Mouse (Mus musculus) hindbrain, embryonic 13.5 days (tissue): ENCODE measurements around the gene Islr. TPM values are rescaled to one million over a fixed set of nuclear protein-coding genes. Genes with fewer than 3 reads are reported as not detected.

Experiments used
- ATAC-seq: fragments of 200-750 bp; cut with Nextera tagmentation; 2 replicates; pipeline ENCODE4 v1.8.0; 2017; ENCODE audit warnings: moderate TSS enrichment; ENCODE audit not compliant: low FRiP score
- H3K27ac ChIP-seq: fragments of 300-500 bp; sonication (generic); 2 replicates; pipeline ENCODE4 v1.5.1; 2015; ENCODE audit warnings: inconsistent platforms, mild to moderate bottlenecking, moderate library complexity
- H3K27me3 ChIP-seq: fragments of 300-500 bp; sonication (generic); 2 replicates; pipeline ENCODE4 v1.6.1; 2015; ENCODE audit warnings: mild to moderate bottlenecking, inconsistent platforms
- H3K36me3 ChIP-seq: fragments of 300-500 bp; sonication (generic); 2 replicates; pipeline ENCODE4 v1.6.1; 2015; ENCODE audit warnings: mild to moderate bottlenecking, inconsistent platforms
- H3K4me1 ChIP-seq: fragments of 300-500 bp; sonication (generic); replicated peaks from 2 replicates; pipeline ENCODE4 v1.6.1; 2015; ENCODE audit warnings: inconsistent platforms
- H3K4me2 ChIP-seq: fragments of 300-500 bp; sonication (generic); 2 replicates; pipeline ENCODE4 v1.6.1; 2015; ENCODE audit warnings: inconsistent platforms, mild to moderate bottlenecking, moderate library complexity
- H3K4me3 ChIP-seq: fragments of 300-500 bp; sonication (generic); 2 replicates; pipeline ENCODE4 v1.5.1; 2015; ENCODE audit warnings: mild to moderate bottlenecking, inconsistent platforms
- H3K9ac ChIP-seq: fragments of 300-500 bp; sonication (generic); 2 replicates; pipeline ENCODE4 v1.6.1; 2015; ENCODE audit warnings: mild to moderate bottlenecking, inconsistent platforms
- H3K9me3 ChIP-seq: fragments of 300-500 bp; sonication (generic); 2 replicates; pipeline ENCODE4 v1.6.1; 2016; ENCODE audit warnings: inconsistent platforms
- WGBS: fragments of 180-500 bp; shearing (Covaris S2); methylation state at CpG from one replicate; pipeline ENCODE4 v1.1.7; 2015; 5-methylcytosine and 5-hydroxymethylcytosine counted together
- polyA plus RNA-seq: library from polyadenylated mRNA; unstranded; fragments of >200 nt; fragmentation: Nextera tagmentation; extraction: Ambion mirVana; gene quantifications from 2 replicates; pipeline ENCODE4 v1.2.1, GENCODE M21; 2015

Gene Islr
- polyA plus RNA-seq, 1 experiment from 2014 or later = 40.9 TPM

DNA sequence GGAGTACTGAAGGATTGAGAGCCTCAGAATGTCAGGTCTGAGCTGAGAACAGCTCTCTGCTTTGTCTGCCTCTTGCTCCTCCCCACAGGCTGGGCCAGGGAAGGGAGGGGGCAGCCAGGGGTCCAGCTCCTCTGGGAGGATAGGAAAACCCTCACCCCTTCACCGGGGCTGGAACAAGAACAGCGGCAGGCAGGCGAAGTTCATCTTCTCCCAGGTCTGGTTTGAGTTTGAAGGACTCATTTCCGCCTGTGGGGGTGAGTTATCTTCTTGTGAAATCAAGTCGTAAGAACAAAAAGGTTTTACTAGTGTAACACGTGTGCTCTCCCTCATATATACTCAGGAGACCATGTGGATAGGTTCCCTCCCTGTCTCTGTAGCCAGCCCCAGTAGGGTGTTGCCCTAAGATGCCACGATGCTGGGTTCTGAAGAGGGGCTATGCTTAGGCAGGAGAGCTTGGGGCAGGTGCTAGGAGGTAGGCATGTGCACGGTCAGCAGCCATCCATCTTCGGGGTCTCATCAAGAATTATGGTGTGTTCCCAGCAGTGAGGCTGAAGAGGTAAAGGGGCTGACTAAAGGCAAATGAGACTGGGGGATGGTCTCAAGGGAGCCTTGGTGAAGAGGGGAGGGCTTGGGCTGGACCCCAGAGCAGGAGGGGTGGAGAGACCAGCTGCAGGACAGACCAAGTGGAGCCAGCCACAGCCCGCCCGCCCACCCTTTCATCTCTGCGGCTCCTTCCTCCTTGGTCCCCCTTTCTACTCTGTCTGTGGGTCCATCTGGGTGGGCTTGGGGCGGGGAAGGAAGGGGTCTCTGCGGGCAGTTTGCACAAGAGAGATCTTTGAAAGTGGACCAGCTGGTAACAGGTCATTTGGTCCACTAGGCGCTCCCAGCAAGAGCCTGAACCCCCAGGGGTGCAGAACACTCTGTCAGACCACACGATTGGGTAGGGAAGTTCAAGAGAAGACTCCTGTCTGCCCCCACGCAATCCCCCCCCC is 69.9 kb downstream of the Islr start:
- WGBS = 14% methylated on average over 15 of the region's 17 CpGs
- no peak overlapping the region for H3K4me3 ChIP-seq
- no peaks in the 10 kb centered on the region for H3K36me3 ChIP-seq
- H3K27ac ChIP-seq = peak overlapping the region; percentile 44
- peaks cover 54% of the 10 kb centered on the region for H3K4me1 ChIP-seq
- no peaks in the 10 kb centered on the region for H3K9me3 ChIP-seq
- H3K9ac ChIP-seq = no peak overlapping the region
- 0 out of 2 replicates have a peak overlapping the region, but pooled peaks have one; percentile 19 for H3K4me2 ChIP-seq
- H3K27me3 ChIP-seq = peaks cover 59% of the 10 kb centered on the region
- no peak; the same call in 1 of the 2 replicates for ATAC-seq

DNA sequence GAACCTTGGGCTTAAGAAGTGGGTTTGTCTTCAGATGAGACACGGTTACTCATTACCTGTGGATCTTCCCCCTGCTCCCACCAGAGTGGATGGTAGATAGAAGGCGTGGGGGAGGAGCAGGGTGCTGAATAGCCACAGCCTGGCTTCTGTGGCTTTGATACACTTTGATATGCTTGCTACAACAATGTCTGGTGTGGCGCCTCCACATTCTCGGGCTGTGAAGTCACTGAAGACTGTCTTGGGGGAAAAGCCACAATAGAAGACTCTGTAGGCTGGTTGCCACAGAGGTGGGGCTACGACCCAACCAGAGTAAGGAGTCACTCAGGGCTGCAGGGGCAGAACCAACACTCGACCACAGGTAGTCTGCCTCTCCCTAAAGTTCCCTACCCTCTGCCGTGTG is 72.4 kb downstream of the Islr start:
- Histone ChIP-seq H3K9me3 (no peaks in the 10 kb centered on the region), H3K9ac (no peak overlapping the region), H3K4me3 (no peak overlapping the region), H3K27ac (no peak overlapping the region), H3K36me3 (no peaks in the 10 kb centered on the region), H3K4me2 (no peak overlapping the region), H3K27me3 (peaks cover 74% of the 10 kb centered on the region), H3K4me1 (peaks cover 61% of the 10 kb centered on the region)
- WGBS = 68% methylated on average over 7 of the region's 7 CpGs
- ATAC-seq = no peak

DNA sequence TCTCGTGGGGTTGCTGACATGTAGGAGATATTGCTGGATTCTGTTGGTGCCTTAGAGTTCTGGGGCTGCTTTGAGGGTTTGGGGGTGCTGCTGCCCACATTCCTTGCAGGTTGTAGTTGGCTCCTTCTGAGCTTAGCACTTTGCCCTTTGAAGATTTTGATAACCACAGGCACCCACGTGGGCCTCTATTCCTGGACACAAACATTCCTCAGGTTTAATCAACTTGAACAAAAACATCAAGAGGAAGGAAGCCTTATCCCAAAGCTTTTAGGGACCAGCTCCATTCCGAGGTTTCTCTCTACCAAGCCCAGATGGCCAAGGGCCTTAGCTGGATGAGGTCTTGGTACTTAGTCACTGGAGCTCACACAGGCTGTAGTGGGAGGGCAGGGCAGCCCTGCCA is 73.2 kb downstream of the Islr start:
- Histone ChIP-seq H3K9ac (no peak overlapping the region), H3K4me3 (no peak overlapping the region), H3K9me3 (no peaks in the 10 kb centered on the region), H3K27me3 (peaks cover 71% of the 10 kb centered on the region), H3K4me1 (peaks cover 59% of the 10 kb centered on the region), H3K27ac (no peak overlapping the region), H3K36me3 (no peaks in the 10 kb centered on the region), H3K4me2 (no peak overlapping the region)
- no peak for ATAC-seq
- WGBS = 38% methylated on average over 3 of the region's 3 CpGs

DNA sequence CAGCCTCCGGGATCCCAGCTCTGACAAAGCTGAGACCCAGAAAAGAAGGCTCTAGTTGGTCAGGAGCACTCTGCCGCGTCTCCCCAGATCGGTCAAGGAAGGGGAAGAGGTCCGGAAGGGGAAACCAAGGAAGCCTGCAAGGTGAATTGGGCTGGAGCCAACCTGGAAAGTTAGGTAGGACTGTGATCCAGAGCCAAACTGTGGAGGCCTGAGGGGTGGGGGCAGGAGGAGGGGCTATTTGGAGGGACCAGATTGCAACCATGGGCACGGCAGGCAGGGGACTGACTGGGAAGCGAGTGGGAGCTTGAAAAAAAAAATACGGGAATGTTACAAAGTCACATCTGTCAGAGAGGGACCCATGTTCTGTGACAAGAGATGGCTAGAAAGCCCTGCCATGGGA is 74.6 kb downstream of the Islr start:
- ATAC-seq = no peak
- WGBS = 10% methylated on average over 8 of the region's 8 CpGs

DNA sequence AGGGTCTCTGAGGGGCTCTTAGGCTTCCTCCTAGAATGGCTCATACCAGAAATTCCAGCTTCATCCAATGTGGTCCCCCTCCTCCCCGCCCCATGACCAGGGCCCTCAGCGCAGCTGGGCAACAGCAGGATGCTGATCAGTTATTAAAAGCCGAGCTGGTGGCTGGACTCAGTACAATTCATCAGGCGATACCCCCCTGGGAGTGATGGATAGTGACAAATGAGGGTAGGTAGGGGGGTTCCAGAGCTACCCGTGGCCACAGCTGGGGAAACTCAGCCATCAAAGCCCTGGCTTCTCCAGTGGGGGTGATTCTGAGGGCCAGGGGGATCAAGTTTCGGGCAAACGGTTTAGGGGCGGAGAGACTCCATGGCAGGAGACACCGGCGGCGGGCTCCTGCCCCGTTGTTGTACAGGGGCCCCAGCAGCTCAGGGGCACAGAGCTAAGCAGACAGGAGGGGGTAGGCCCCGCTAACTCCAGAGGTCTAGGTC is 75.1 kb downstream of the Islr start:
- H3K27me3 ChIP-seq = peaks cover 81% of the 10 kb centered on the region
- H3K4me1 ChIP-seq = peaks cover 44% of the 10 kb centered on the region
- peak overlapping the region; percentile 15 for H3K4me2 ChIP-seq

More for the DNA sequence above, 74.6 kb downstream of the Islr start:
- peaks cover 49% of the 10 kb centered on the region for H3K4me1 ChIP-seq
- H3K9me3 ChIP-seq = no peaks in the 10 kb centered on the region
- H3K4me2 ChIP-seq = peak overlapping the region; percentile 15
- H3K4me3 ChIP-seq = no peak overlapping the region
- no peaks in the 10 kb centered on the region for H3K36me3 ChIP-seq
- no peak overlapping the region; the same call in 1 of the 2 replicates for H3K9ac ChIP-seq
- H3K27me3 ChIP-seq = peaks cover 75% of the 10 kb centered on the region
- H3K27ac ChIP-seq = 0 out of 2 replicates have a peak overlapping the region, but pooled peaks have one; percentile 18

DNA sequence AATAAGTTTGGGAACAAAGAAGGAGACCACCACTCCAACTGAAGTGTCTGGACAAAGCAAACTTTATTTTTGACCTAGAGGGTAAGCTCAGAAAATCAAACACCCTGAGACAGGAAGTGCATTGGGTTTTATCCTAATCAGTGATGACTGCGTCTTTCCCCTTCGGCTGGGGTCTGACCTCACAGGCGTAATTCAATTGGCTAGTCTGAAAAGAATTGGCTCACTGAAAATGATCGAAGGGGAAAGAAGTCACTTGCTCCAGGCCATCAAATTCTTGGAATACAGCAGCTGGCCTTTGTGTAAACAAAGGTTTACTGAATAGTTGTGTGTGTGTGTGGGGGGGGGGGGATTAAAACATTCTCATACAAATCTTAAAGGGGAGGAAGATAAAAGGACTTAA is 78.3 kb downstream of the Islr start:
- Histone ChIP-seq H3K9ac (no peak overlapping the region), H3K9me3 (no peaks in the 10 kb centered on the region), H3K27ac (no peak overlapping the region), H3K4me1 (peaks cover 27% of the 10 kb centered on the region), H3K4me3 (no peak overlapping the region), H3K4me2 (no peak overlapping the region), H3K27me3 (peaks cover 78% of the 10 kb centered on the region), H3K36me3 (no peaks in the 10 kb centered on the region)
- ATAC-seq = no peak
- 41% methylated on average over 4 of the region's 4 CpGs for WGBS

More for the DNA sequence above, 75.1 kb downstream of the Islr start:
- H3K9ac ChIP-seq = no peak overlapping the region; the same call in 1 of the 2 replicates
- no peaks in the 10 kb centered on the region for H3K36me3 ChIP-seq
- 3% methylated on average over 13 of the region's 13 CpGs for WGBS
- H3K4me3 ChIP-seq = no peak overlapping the region
- H3K27ac ChIP-seq = 0 out of 2 replicates have a peak overlapping the region, but pooled peaks have one; percentile 18
- 0 out of 2 replicates have a peak, but pooled peaks have one; percentile 25 for ATAC-seq
- no peaks in the 10 kb centered on the region for H3K9me3 ChIP-seq

DNA sequence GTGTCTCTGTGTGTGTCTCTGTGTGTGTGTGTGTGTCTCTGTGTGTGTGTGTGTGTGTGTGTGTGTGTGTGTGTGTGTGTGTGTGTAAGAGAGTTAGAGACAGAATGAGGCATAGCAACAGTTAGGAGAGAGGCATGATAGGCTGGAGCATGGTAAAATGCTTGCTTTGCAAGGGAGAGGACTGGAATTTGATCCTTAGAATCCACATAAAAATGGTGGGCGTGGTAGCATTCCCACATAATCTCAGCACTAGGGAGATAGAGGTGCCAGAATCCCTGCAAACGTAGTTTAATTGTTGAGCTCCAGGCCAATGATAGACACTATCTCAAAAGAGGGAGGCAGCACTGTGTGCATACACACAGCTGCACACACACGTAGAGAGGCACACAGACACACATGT is 79.0 kb downstream of the Islr start:
- no peak overlapping the region for H3K4me3 ChIP-seq
- no peak for ATAC-seq

DNA sequence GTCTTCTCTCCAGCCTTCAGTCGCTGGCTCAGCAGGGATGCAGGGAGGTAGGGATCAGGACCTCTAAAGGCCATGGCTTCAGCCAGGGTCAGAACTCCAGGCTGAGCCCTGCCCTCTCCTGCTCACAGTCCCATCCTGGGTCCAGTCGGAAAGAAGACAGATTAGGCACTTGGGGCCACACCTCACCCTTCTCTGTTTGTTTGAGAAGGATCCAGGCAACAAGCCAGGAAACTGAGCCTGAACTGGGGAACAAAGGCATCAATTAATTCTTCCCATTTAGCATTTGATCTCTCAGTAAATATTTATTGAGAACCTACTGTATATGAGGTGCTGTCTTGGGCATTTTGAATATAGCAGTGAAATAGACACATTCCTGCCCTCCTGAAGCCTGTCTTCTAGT is 85.4 kb downstream of the Islr start, which contains the start of gene Ccdc33:
Ccdc33 (minus strand) TSS at position 153 of the 400 bp plus-strand sequence.
- Histone ChIP-seq H3K4me2 (no peak within 1 kb of the TSS), H3K9ac (no peak within 1 kb of the TSS), H3K36me3 (no peaks in the 10 kb centered on the region), H3K27me3 (peaks cover 64% of the 10 kb centered on the region), H3K4me3 (no peak within 1 kb of the TSS), H3K4me1 (peaks cover 35% of the 10 kb centered on the region), H3K27ac (no peak within 1 kb of the TSS), H3K9me3 (no peaks in the 10 kb centered on the region)
- ATAC-seq = no peak
- WGBS = 41% methylated on average over 2 of the region's 2 CpGs

More for the DNA sequence above, 79.0 kb downstream of the Islr start:
- Histone ChIP-seq H3K4me1 (peaks cover 26% of the 10 kb centered on the region), H3K9me3 (no peaks in the 10 kb centered on the region), H3K9ac (no peak overlapping the region), H3K27me3 (peaks cover 72% of the 10 kb centered on the region), H3K27ac (no peak overlapping the region), H3K4me2 (no peak overlapping the region), H3K36me3 (no peaks in the 10 kb centered on the region)
- WGBS = 45% methylated on average over 3 of the region's 3 CpGs

DNA sequence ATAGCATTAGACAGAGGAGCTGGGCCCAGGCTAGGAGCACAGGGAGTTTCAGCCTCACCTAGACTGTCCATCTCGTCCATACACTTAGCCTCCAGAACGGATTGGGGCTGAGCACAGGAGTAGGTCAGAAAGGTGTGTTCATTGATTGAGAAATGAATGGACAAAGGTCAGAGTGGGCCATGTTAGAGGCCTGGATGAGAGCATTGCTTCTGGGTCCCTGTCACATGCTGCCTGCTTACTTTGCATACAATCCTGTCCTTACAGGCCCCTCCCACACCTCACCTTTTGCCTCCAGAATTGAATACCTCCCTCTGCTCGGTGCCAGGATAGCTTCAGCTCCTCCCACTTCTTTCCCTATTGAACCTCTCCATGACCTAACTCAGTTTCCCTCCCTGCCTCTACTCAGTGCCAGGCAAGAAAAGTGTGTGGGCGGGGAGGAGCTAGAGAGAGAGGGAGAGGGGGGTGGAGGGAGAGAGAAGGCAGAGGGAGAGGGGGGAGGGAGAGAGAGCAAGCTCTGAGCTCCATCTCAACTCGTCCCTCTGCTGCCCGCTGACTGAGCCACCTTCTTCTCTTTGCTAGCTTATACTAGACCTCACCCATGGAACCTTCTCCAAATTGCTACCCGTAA is 88.0 kb downstream of the Islr start:
- WGBS = 34% methylated on average over 7 of the region's 7 CpGs
- Histone ChIP-seq H3K36me3 (no peaks in the 10 kb centered on the region), H3K4me1 (peaks cover 60% of the 10 kb centered on the region), H3K27me3 (peaks cover 47% of the 10 kb centered on the region), H3K4me3 (no peak overlapping the region), H3K27ac (peak overlapping the region; percentile 95), H3K9me3 (no peaks in the 10 kb centered on the region), H3K4me2 (no peak overlapping the region), H3K9ac (no peak overlapping the region)
- no peak for ATAC-seq

DNA sequence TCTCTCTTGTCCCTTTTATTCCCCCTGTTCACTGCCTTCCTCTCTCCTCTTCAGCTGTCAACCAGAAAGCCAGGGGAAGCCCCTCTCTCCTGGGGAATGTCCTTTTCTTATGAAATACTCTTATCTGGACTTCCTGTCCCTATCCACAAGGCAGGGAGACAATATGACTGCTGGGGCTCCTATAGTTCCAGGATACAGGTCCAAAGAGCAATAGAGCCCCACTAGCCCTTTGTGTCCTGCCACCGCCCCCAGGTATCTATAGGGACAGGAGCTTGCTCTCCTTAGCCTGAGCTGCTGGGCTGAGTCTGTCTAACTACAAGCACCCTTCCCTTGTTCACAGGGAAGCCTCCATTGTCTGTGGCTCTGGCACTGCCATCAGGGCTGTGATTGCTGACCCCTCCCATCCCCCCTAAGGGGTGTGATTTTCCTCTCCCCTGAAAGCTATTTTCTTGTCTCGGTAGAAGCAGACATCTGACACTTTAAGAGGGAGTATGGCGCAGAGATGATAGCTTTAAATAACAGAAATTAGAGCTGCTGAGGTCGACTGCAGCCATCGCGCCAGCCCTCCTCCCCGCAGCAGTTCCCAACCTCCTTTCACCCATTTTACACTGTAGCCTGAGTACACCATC is 88.7 kb downstream of the Islr start:
- Histone ChIP-seq H3K9me3 (no peaks in the 10 kb centered on the region), H3K27ac (peak overlapping the region; percentile 95), H3K9ac (no peak overlapping the region), H3K4me1 (peaks cover 67% of the 10 kb centered on the region), H3K4me2 (no peak overlapping the region), H3K36me3 (no peaks in the 10 kb centered on the region), H3K27me3 (peaks cover 42% of the 10 kb centered on the region), H3K4me3 (no peak overlapping the region)
- no peak for ATAC-seq
- WGBS = 19% methylated on average over 7 of the region's 7 CpGs

DNA sequence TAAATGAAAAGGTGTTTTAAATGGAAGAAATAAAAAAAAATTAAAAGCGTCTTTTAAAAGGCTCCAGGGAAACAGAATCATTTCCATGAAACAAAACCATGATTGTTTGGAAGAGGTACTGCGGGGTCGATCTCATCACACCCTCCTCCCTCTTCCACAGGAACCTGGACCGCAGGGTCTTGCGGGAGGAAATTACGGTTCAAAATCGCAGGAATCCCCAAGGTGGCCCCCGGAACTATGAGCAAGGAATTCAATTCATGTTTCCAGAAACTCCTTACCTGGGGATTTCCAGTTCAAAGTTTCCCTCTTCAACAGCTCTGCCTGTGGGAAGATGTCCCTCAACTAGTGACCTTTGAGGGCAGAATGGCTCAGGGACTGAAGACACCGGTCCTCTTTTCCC is 90.1 kb downstream of the Islr start:
- Histone ChIP-seq H3K27me3 (peaks cover 38% of the 10 kb centered on the region), H3K4me3 (no peak overlapping the region), H3K4me1 (peaks cover 74% of the 10 kb centered on the region), H3K4me2 (peak overlapping the region; percentile 44), H3K36me3 (no peaks in the 10 kb centered on the region), H3K9me3 (no peaks in the 10 kb centered on the region), H3K9ac (0 out of 2 replicates have a peak overlapping the region, but pooled peaks have one; percentile 15), H3K27ac (peak overlapping the region; percentile 95)
- WGBS = 4% methylated on average over 9 of the region's 9 CpGs
- no peak for ATAC-seq
